12 mouse cellular contexts compared by ENCODE assay signal in the genomic region with DNA sequence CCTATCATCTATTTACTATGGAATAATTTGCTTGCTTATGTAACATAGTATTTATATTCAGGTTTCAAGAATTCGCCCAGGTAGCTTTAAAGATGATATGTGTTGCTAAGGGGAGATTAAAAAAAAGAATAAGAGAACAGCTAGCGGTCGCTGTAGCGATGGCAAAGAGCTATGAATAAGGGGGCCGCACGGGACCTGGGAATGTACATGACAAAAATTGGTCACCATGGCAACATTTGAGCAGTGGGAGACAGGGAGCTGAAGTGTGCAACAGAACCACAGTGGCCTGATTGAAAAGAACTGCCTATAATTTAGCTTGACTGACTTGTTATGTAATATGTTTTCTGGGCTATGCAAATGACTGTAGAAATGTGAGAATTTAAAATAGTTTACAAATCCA. TPM values are rescaled to one million over a fixed set of nuclear protein-coding genes. Genes with fewer than 3 reads are reported as not detected.
DNase-seq lines count a peak whose midpoint lies in the region; ATAC-seq and TF ChIP-seq lines count a peak whose summit lies in the region.
"Had no signal": no experiment of that assay in that cellular context is flagged by ENCODE, and none has a peak within 500 bp of the region (broad histone marks: within the 10 kb centered on the region; RNA-seq: fewer than 3 reads in every experiment).

No protein-coding gene starts in this region.

- WGBS in neural tube, embryonic 15.5 days: 14% methylated on average over 6 of the region's 6 CpGs

- no peaks in the 10 kb centered on the region for H3K36me3 ChIP-seq in neural tube, embryonic 15.5 days
- H3K36me3 ChIP-seq: heart, embryonic 12.5 days; lung, embryonic 15.5 days had no signal

- H3K27ac ChIP-seq in left cerebral cortex, adult 2 months: peak overlapping the region; percentile 79
- no peak overlapping the region for H3K27ac ChIP-seq in neural tube, embryonic 15.5 days (replicated peaks)
- H3K27ac ChIP-seq: lung, embryonic 15.5 days had no signal

- H3K4me3 ChIP-seq in left cerebral cortex, adult 2 months: no peak overlapping the region
- H3K4me3 ChIP-seq in neural tube, embryonic 15.5 days (replicated peaks): no peak overlapping the region
- H3K4me3 ChIP-seq: heart, embryonic 12.5 days; lung, embryonic 15.5 days had no signal

- no peak overlapping the region for H3K9ac ChIP-seq in neural tube, embryonic 15.5 days (replicated peaks)
- H3K9ac ChIP-seq: heart, embryonic 12.5 days; lung, embryonic 15.5 days had no signal

- peak; percentile 23 for DNase-seq in embryo, embryonic 11.5 days (ENCODE audit: low read depth, low spot score)
- peak; percentile 42 to 67 for DNase-seq in frontal cortex, postnatal 14 days (ENCODE audit: low spot score in 2 of 2)
- peak; percentile 36 to 47 for DNase-seq in left cerebral cortex, adult 2 months (ENCODE audit: extremely low spot score in 1 of 2, low spot score in 2 of 2)
- no peak for DNase-seq in yolk sac, embryonic 10.5 days (ENCODE audit: low spot score)
- DNase-seq: kidney, postnatal 4 days; thymus, adult 2 months had no signal

- H3K4me2 ChIP-seq in neural tube, embryonic 15.5 days: no peak overlapping the region
- H3K4me2 ChIP-seq: heart, embryonic 12.5 days; lung, embryonic 15.5 days had no signal

- H3K9me3 ChIP-seq in neural tube, embryonic 15.5 days (replicated peaks): no peaks in the 10 kb centered on the region
- H3K9me3 ChIP-seq: heart, embryonic 12.5 days; lung, embryonic 15.5 days had no signal

- no peak; the same call in 1 of the 2 replicates for TF ChIP-seq CTCF in left cerebral cortex, adult 2 months (IDR thresholded peaks at IDR 0.05)

- intact Hi-C loops in left cerebral cortex, adult 2 months (cut with DNase I): no loop called here

- peaks cover 14% of the 10 kb centered on the region for H3K4me1 ChIP-seq in neural tube, embryonic 15.5 days
- H3K4me1 ChIP-seq: heart, embryonic 12.5 days; lung, embryonic 15.5 days had no signal

- no peaks in the 10 kb centered on the region for H3K27me3 ChIP-seq in neural tube, embryonic 15.5 days (replicated peaks)
- H3K27me3 ChIP-seq: heart, embryonic 12.5 days; lung, embryonic 15.5 days had no signal

- peak; percentile 74 for ATAC-seq in neural tube, embryonic 15.5 days (ENCODE audit: low FRiP score)
- no peak for ATAC-seq in inflammation-experienced regulatory T-cells, adult 6 months
- no peak for ATAC-seq in erythroid progenitor cell, adult 5-6 weeks (replicated peaks; ENCODE audit: low FRiP score, poor library complexity, severe bottlenecking)

RNA-seq across cellular contexts. Expression of gene Epha4, which starts 30.8 kb away (rescaled TPM):
- total RNA-seq in left cerebral cortex, adult 2 months (2021): 100 to 1,000 TPM; 173 to 174 TPM
- polyA plus RNA-seq in neural tube, embryonic 15.5 days (2015; fragmentation: Nextera tagmentation; extraction: Ambion mirVana): 27.9 and 36.8 TPM in 2 replicates
- under 1 TPM in 1 of 3 experiments, not detected in 2; 0.39 TPM for polyA plus RNA-seq in inflammation-experienced regulatory T-cells, adult 6 months (2017; shearing (Covaris generic))
- under 0.01 TPM in 1 of 2 replicates, not detected in the other for total RNA-seq in erythroid progenitor cell, adult 5-6 weeks (2015; ENCODE audit: low replicate concordance)
- total RNA-seq in erythroid progenitor cell, adult 5-6 weeks (2017; ENCODE audit: low replicate concordance): not detected in 2 replicates
- total RNA-seq: MEL had no signal

Comparison
In these comparisons a context has a peak if more than half of its experiments do, and no peak if none do; other contexts are left out.
1. RNA of gene Epha4, which starts 30.8 kb away (total RNA-seq): 173 to 174 TPM in left cerebral cortex, adult 2 months; under 0.01 TPM in erythroid progenitor cell, adult 5-6 weeks; every median in the first group is over 100 times any median in the second.